ENCODE assay signal across 9 mouse cellular contexts in genomic region chr14:13355569-13356362, GRCm38 (mm10).
DNase-seq lines count a peak whose midpoint lies in the region; ATAC-seq lines count a peak whose summit lies in the region.
"Had no signal": no experiment of that assay in that cellular context is flagged by ENCODE, and none has a peak within 500 bp of the region (broad histone marks: within the 10 kb centered on the region; RNA-seq: fewer than 3 reads in every experiment).

No protein-coding gene starts in this region.

- H3K9ac ChIP-seq in kidney, embryonic 16.5 days (replicated peaks; ENCODE audit: low read length): no peak overlapping the region
- no peak overlapping the region for H3K9ac ChIP-seq in liver, embryonic 11.5 days (ENCODE audit: low read depth, low read length)
- no peak overlapping the region for H3K9ac ChIP-seq in neural tube, embryonic 11.5 days (ENCODE audit: low read length)
- H3K9ac ChIP-seq: heart, embryonic 13.5 days had no signal

- no peaks in the 10 kb centered on the region for H3K4me1 ChIP-seq in kidney, embryonic 16.5 days (ENCODE audit: insufficient read depth, low read length)
- H3K4me1 ChIP-seq in liver, embryonic 11.5 days (replicated peaks; ENCODE audit: control insufficient read depth, insufficient read depth, low read length): no peaks in the 10 kb centered on the region
- no peaks in the 10 kb centered on the region for H3K4me1 ChIP-seq in neural tube, embryonic 11.5 days (ENCODE audit: control insufficient read depth, insufficient read depth, low read length)
- H3K4me1 ChIP-seq: heart, embryonic 13.5 days had no signal

- H3K9me3 ChIP-seq in kidney, embryonic 16.5 days (ENCODE audit: low read length): no peaks in the 10 kb centered on the region
- H3K9me3 ChIP-seq in liver, embryonic 11.5 days (ENCODE audit: control insufficient read depth, low read length): no peaks in the 10 kb centered on the region
- H3K9me3 ChIP-seq in neural tube, embryonic 11.5 days (ENCODE audit: control insufficient read depth, low read length): no peaks in the 10 kb centered on the region
- H3K9me3 ChIP-seq: heart, embryonic 13.5 days had no signal

- peak; percentile 61 for DNase-seq in CD4-positive, CD25-positive, alpha-beta regulatory T cell, adult 2 months (ENCODE audit: low read depth, low spot score)
- DNase-seq in Muller cell, postnatal 12 days (ENCODE audit: inconsistent ontology term): peak; percentile 91
- peak; percentile 69 for DNase-seq in cerebellum, adult 9-11 months
- peak; percentile 36 to 54 for DNase-seq in frontal cortex, postnatal 25 days (ENCODE audit: low spot score in 2 of 2)
- DNase-seq in liver, embryonic 11.5 days (ENCODE audit: low spot score): peak; percentile 37
- DNase-seq in neural tube, embryonic 11.5 days (ENCODE audit: low spot score): peak; percentile 82
- no peak for DNase-seq in spleen, adult 12 weeks (ENCODE audit: low spot score)

- H3K27me3 ChIP-seq in kidney, embryonic 16.5 days (ENCODE audit: insufficient read depth, low read length): no peaks in the 10 kb centered on the region
- no peaks in the 10 kb centered on the region for H3K27me3 ChIP-seq in liver, embryonic 11.5 days (replicated peaks; ENCODE audit: control insufficient read depth, insufficient read depth, low read length)
- no peaks in the 10 kb centered on the region for H3K27me3 ChIP-seq in neural tube, embryonic 11.5 days (ENCODE audit: control insufficient read depth, insufficient read depth, low read length)
- H3K27me3 ChIP-seq: heart, embryonic 13.5 days had no signal

- H3K36me3 ChIP-seq in kidney, embryonic 16.5 days (ENCODE audit: insufficient read depth, low read length): no peaks in the 10 kb centered on the region
- no peaks in the 10 kb centered on the region for H3K36me3 ChIP-seq in liver, embryonic 11.5 days (ENCODE audit: control insufficient read depth, insufficient read depth, low read length)
- no peaks in the 10 kb centered on the region for H3K36me3 ChIP-seq in neural tube, embryonic 11.5 days (ENCODE audit: control insufficient read depth, insufficient read depth, low read length)
- H3K36me3 ChIP-seq: heart, embryonic 13.5 days had no signal

- H3K4me2 ChIP-seq in kidney, embryonic 16.5 days (replicated peaks; ENCODE audit: low read depth, low read length): no peak overlapping the region
- no peak overlapping the region for H3K4me2 ChIP-seq in liver, embryonic 11.5 days
- H3K4me2 ChIP-seq in neural tube, embryonic 11.5 days (ENCODE audit: low read depth): no peak overlapping the region
- H3K4me2 ChIP-seq: heart, embryonic 13.5 days had no signal

- ATAC-seq in kidney, embryonic 16.5 days (ENCODE audit: low FRiP score, low TSS enrichment): peak; percentile 62
- 0 out of 2 replicates have a peak, but pooled peaks have one; percentile 48 for ATAC-seq in liver, embryonic 11.5 days (replicated peaks; ENCODE audit: low FRiP score)
- 0 out of 2 replicates have a peak, but pooled peaks have one; percentile 56 for ATAC-seq in neural tube, embryonic 11.5 days (ENCODE audit: insufficient read depth, low FRiP score, low TSS enrichment)

- no peak overlapping the region for H3K4me3 ChIP-seq in kidney, embryonic 16.5 days (ENCODE audit: low read length)
- H3K4me3 ChIP-seq in liver, embryonic 11.5 days (ENCODE audit: low read depth, low read length): no peak overlapping the region
- H3K4me3 ChIP-seq in neural tube, embryonic 11.5 days (ENCODE audit: low read depth, low read length): no peak overlapping the region
- H3K4me3 ChIP-seq: heart, embryonic 13.5 days had no signal

- no peak overlapping the region for H3K27ac ChIP-seq in kidney, embryonic 16.5 days (ENCODE audit: low read length)
- H3K27ac ChIP-seq in liver, embryonic 11.5 days (ENCODE audit: low read depth, low read length): no peak overlapping the region
- H3K27ac ChIP-seq in neural tube, embryonic 11.5 days (ENCODE audit: low read depth, low read length): no peak overlapping the region
- H3K27ac ChIP-seq: heart, embryonic 13.5 days had no signal

- 16% methylated on average over 7 of the region's 7 CpGs for WGBS in kidney, embryonic 16.5 days
- 19% methylated on average over 7 of the region's 7 CpGs for WGBS in liver, embryonic 11.5 days
- WGBS in neural tube, embryonic 11.5 days: 17% methylated on average over 7 of the region's 7 CpGs
